Mouse (Mus musculus) adrenal gland, postnatal 4 days (tissue): ENCODE measurements around the gene Mri1. TPM values are rescaled to one million over a fixed set of nuclear protein-coding genes. Genes with fewer than 3 reads are reported as not detected.
"Not testable (repeated sequence)": the region's sequence is repeated elsewhere in the genome, so short reads cannot be mapped to it uniquely, and the experiment has no call there.

Experiments
- DNase-seq, 2 experiments: peaks; one replicate each; pipeline ENCODE4 v3.0.0; 2021 to 2022; ENCODE audit warnings: low spot score in 2 of 2, mixed read lengths in 2 of 2
- long read RNA-seq, 2 experiments: library from polyadenylated mRNA; stranded (forward); transcript quantifications; one replicate each; pipeline ENCODE4 v2.0.0; 2021
- total RNA-seq, 2 experiments: library from RNA; stranded (reverse); gene quantifications; 2 replicates each; pipeline ENCODE4 v1.2.3; 2021

Mri1 gene
- total RNA-seq: 10 to 100 TPM; 41.0 to 45.0 TPM
- long read RNA-seq, experiment 1, transcript Mri1-203 (5 exons, 2,819 nt): major isoform, 23 of 26 reads
- long read RNA-seq, experiment 1, partial matches to known transcripts: 2 of 26 reads
- long read RNA-seq, experiment 1, other reads (novel, unspliced or antisense): 0 of 26 reads
- long read RNA-seq, experiment 2, transcript Mri1-203 (5 exons, 2,819 nt): major isoform, 44 of 73 reads
- long read RNA-seq, experiment 2, partial matches to known transcripts: 11 of 73 reads
- long read RNA-seq, experiment 2, other reads (novel, unspliced or antisense): 17 of 73 reads

DNA sequence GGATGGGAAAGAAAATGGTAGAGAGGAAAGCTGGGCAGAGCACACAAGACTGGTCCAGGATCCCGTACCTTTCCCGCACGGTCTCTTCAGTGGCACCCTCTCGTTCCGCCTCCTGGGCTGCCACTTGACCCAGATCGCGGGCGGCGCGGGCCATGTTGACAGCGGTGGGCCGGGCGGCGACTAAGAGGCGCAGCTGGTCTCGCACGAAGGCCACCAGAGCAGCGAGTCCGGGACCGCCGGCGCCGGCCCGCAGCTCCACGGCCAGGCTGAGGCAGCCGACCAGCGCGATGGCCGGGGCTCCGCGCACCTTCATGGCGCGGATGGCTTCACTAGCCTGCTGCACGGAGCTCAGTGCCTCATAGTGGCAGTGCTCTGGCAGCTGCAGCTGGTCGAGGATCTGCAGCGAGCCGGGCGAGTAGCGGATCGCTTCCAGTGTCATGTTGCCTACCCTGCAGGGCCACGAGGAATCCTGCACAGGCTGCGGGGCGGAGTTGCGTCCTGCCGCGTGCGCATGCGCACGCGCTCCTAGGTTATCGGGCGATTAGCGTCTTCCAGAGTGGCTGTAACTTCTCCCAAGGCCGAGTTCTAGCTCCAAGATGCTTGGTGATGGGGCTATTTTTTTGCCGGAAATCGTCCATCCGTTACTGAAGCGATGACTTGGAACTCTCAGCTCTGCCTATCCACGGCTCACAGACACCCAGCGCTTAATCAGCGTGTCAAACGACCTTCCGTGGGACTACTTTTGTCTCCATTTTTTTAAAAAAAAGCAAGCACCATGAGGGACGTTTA, at the start of gene Mri1:
Mri1 (minus strand) TSS at position 505 of the 789 bp plus-strand sequence.
- peak; percentile 40 to 80 for DNase-seq

- DNase-seq: no peak
Measured at GRCm38 (mm10) chr8:84303951-84304350, 46.8 kb upstream of the Mri1 start.

- no peak for DNase-seq
Measured at GRCm38 (mm10) chr8:84297029-84297785, 40.1 kb upstream of the Mri1 start.

DNA sequence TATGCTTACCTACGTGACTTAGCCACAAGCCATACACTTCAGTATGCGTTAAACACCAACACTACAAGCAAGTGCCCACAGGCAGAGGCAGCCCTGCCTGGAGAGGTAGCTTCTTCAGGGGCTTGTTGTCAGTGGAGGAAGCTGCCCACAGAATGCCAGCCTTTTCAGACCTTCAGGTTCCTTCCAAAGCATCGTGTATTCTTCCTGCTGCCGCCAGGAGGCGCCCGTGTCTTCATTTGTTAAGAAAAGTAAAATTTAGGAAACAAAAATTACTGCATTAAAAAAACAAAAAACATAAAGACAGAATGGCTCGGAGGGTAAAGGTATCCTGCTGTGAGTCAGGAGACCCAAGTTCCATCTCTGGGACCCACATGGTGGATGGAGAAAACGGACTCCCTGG, 34.6 kb upstream of the Mri1 start:
- DNase-seq: no peak

DNA sequence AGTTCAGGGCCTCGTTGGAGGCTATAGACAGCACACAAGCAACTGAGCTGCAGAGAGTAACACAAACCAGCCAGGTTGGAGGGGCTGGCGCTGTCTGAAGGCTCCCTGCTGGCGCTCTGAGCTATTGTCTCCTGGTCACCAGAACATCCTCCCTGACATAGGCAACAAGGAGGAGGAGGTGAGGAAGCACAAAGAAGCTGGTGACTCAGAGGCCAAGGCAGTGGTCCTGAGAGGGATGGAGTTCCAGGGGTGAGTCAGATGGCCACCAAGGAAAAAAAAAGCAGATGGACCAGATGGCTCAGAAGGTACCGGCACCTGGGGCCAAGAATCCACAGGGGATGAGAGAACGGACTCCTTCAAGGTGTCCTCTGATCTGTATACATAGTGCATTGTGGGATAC, 34.0 kb upstream of the Mri1 start:
- no peak for DNase-seq

GRCm38 (mm10) chr8:84288892-84289291, 31.8 kb upstream of the Mri1 start:
- no peak for DNase-seq

GRCm38 (mm10) chr8:84285665-84286064, 28.5 kb upstream of the Mri1 start:
- DNase-seq: not testable (repeated sequence)

DNA sequence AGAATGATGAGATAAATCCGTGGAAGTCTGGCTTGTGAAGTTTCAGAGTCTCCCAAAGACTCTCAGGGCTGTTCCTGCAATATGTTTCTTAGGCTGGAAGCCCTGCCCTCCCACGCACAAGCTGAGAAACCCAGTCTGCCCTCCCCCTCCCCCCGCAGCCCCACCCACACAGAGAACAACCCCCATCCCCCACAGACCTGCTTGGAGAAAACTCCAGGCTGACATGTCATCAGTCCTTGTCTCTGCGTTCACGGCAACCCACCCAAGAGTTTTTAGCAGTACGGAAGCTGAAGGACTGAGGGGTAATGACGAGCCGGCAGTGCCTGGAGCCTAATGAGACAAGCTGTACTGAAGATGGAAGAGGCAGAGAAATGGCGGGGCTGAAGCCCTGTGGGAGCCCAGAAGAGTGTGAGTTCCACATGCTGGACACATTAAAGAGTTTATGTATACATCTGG, 27.5 kb upstream of the Mri1 start:
- DNase-seq: no peak

DNA sequence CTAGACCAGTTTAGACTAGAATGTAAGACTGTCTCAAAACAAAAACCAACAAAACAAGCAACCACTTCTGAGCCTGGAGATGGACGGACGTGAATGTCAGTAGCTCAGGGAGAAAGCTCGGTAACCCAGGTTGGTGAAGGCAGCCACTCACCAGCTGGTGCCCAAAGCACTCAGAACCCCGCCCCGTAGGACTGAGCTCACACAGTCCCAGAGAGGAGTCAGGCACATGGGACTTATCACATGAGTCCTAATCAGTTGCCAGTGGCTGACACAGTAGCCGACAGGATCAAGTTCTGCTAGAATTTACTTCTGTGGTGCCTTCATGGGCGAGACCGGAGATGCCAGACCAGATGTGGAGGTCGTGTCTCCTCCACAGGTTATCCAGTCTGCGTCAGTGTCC, 23.7 kb upstream of the Mri1 start:
- DNase-seq: no peak

- DNase-seq: no peak
Measured at GRCm38 (mm10) chr8:84276447-84276846, 19.3 kb upstream of the Mri1 start.

GRCm38 (mm10) chr8:84273968-84274367, 16.8 kb upstream of the Mri1 start:
- DNase-seq: no peak

DNA sequence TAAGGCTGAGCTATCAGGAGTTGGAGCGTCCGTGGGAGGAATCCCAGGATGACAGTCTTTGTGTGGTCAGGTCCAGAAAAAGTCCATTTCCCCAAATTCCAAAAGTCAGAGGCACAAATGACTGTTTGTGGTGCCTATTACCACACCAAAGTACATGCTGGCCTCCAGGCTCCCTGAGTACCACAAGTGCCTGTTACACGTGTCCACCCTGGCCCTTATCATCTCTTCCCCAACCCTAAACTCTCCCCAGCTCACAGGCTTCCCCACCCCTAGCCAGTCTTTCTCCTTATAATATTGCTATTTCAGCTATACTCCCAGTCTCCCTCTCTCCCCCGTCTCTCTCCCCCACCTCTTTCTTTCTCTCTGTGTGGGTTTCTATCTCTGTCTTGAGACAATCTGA, 15.2 kb upstream of the Mri1 start:
- no peak for DNase-seq

GRCm38 (mm10) chr8:84269950-84270773, 13.0 kb upstream of the Mri1 start, which contains the start of gene Ccdc130:
TSS of gene Ccdc130 (minus strand) at chr8:84270380.
- DNase-seq: peak; percentile 92 to 100

- no peak for DNase-seq
Measured at GRCm38 (mm10) chr8:84261098-84261497, 4.0 kb upstream of the Mri1 start.

DNA sequence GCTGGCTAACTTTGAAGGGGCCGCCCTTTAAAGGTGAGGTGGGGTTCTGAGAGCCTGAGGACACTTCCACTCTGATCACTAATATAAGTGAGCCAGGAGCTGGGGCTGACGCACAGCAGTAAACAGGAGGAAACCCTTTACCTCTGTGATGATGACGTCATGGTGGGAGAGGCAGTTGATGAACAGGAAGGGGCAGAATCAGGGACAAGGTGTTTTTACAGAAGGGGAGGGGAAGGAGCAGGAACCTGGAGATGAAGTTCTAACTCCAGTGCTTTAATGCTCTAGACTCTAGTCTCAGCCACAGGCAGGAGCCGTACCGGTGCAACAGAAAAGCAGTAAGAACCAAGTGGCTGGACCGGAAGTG, 686 bp downstream of the Mri1 start:
- no peak for DNase-seq

- no peak for DNase-seq
Measured at GRCm38 (mm10) chr8:84255858-84256257, 1.3 kb downstream of the Mri1 start.

- DNase-seq: peak; percentile 52 to 69
Measured at GRCm38 (mm10) chr8:84249257-84250170, 7.6 kb downstream of the Mri1 start, which contains the start of gene D8Ertd738e. TSS of gene D8Ertd738e (minus strand) at chr8:84249719.

DNA sequence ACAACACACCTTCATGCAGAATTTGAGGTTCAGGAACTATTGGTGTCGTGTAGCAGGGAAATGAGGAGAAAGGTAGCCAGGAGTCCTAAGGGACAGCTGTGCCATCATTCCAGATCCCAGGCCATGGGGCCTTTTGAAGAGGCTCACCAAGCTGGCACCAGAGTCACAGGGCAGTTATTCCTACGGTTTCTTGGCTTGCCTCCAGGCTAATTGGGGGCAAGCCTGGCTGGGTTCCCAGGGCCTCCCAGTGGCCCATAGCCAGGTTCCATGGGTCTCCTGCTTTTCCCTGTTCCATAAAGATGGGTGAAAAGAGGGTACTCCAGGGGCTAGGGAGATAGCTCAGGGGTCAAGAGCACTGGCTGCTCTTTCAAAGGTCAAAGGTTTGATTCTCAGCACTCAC, 15.3 kb downstream of the Mri1 start:
- no peak for DNase-seq

GRCm38 (mm10) chr8:84241167-84241566, 16.0 kb downstream of the Mri1 start:
- no peak for DNase-seq
